Mouse (Mus musculus): ENCODE results near the gene Eif4e.

DNA sequence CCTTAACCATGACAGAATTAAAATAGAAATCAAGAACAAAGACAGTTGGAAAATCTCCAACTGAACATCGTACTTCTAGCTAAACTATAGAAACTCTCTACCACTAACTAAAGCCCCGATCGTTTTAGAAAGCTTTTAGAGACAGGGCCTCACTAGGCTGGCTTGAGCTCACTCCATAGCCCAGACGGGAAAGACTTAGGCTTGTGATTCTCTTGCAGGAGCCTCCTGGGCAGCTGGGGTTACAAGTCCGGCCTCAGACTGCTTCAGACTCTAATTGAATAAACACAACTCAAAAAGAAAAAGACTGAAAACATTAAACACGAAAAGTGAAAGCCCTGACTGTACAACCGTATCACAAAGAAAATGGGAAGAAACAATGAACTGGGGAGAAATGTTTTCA lies 60.2 kb downstream of the Eif4e start:
- TF ChIP-seq EP300 (IDR thresholded peaks at IDR 0.05; ENCODE audit: low read depth) (no peak), CTCF (IDR thresholded peaks at IDR 0.05; ENCODE audit: low read depth) (no peak)
